Mouse (Mus musculus): ENCODE measurements around the gene Psmg4. TPM values are rescaled to one million over a fixed set of nuclear protein-coding genes. Genes with fewer than 3 reads are reported as not detected.

Gene Psmg4
- polyA plus RNA-seq, 1 experiment = 176 TPM

DNA sequence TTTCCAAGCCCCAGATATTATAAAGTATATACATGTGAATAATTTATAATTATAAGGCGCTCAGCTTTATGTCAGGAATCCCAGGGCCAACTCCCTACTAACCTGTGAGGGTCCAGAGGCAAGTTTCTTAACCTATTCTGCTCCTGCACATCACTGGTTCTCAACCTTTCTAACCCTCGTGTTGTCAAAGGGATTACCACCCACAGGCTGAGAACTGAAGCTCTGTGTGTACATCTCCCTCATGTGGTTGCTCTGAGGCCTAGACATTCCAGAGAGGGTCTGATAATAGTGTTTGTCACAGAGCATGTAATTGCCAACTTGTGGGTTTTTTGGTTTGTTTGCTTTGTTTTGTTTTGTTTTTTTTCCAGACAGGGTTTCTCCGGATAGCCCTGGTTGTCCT, 15.8 kb upstream of the Psmg4 start:
- TF ChIP-seq USF1 (IDR thresholded peaks at IDR 0.05; ENCODE audit: low read depth) = no peak
- no peak for TF ChIP-seq TCF12 (IDR thresholded peaks at IDR 0.05; ENCODE audit: insufficient read depth, poor library complexity, severe bottlenecking)
- TF ChIP-seq REST (IDR thresholded peaks at IDR 0.05; ENCODE audit: insufficient read depth, insufficient read length) = no peak
- TF ChIP-seq MAX (IDR thresholded peaks at IDR 0.05; ENCODE audit: low read depth) = no peak
- no peak for TF ChIP-seq CEBPB (IDR thresholded peaks at IDR 0.05; ENCODE audit: insufficient read depth, poor library complexity, severe bottlenecking)
- TF ChIP-seq TCF3 (IDR thresholded peaks at IDR 0.05; ENCODE audit: insufficient read length, low read depth) = no peak
- TF ChIP-seq MYOD1 (IDR thresholded peaks at IDR 0.05; ENCODE audit: control insufficient read depth in 1 of 3, insufficient read length in 2 of 3, low read depth in 2 of 3) = no peak
- no peak for TF ChIP-seq POLR2A (IDR thresholded peaks at IDR 0.05; ENCODE audit: insufficient read length, low read depth)
- no peak for TF ChIP-seq E2F4 (IDR thresholded peaks at IDR 0.05; ENCODE audit: insufficient read depth)
- no peak for TF ChIP-seq SRF (IDR thresholded peaks at IDR 0.05; ENCODE audit: control insufficient read depth, insufficient read length, low read depth)
- TF ChIP-seq MYOG (IDR thresholded peaks at IDR 0.05; ENCODE audit: control insufficient read depth in 1 of 3, insufficient read depth in 1 of 3, insufficient read length in 2 of 3, low read depth in 2 of 3) = no peak
- TF ChIP-seq POLR2AphosphoS2 (IDR thresholded peaks at IDR 0.05; ENCODE audit: insufficient read length, low read depth) = no peak
- H3K4me2 ChIP-seq (ENCODE audit: low read depth) = no peak overlapping the region
- H3K79me2 ChIP-seq (ENCODE audit: control insufficient read depth, insufficient read depth) = no peaks in the 10 kb centered on the region
- H3K4me3 ChIP-seq = no peak overlapping the region
- H3K27me3 ChIP-seq (ENCODE audit: control insufficient read depth, insufficient read depth, insufficient read length) = no peaks in the 10 kb centered on the region
- H3ac ChIP-seq (ENCODE audit: control insufficient read depth, insufficient read length) = no peak overlapping the region
- H3K36me3 ChIP-seq (ENCODE audit: control insufficient read depth, insufficient read depth) = no peaks in the 10 kb centered on the region

GRCm38 (mm10) chr13:34148181-34148580, 14.6 kb upstream of the Psmg4 start:
- no peak overlapping the region for H3K4me2 ChIP-seq (ENCODE audit: low read depth)
- H3K4me3 ChIP-seq = no peak overlapping the region
- no peaks in the 10 kb centered on the region for H3K36me3 ChIP-seq (ENCODE audit: control insufficient read depth, insufficient read depth)
- TF ChIP-seq USF1 (IDR thresholded peaks at IDR 0.05; ENCODE audit: low read depth) = no peak
- no peak for TF ChIP-seq MAX (IDR thresholded peaks at IDR 0.05; ENCODE audit: low read depth)
- no peak for TF ChIP-seq REST (IDR thresholded peaks at IDR 0.05; ENCODE audit: insufficient read depth, insufficient read length)
- no peak for TF ChIP-seq POLR2A (IDR thresholded peaks at IDR 0.05; ENCODE audit: insufficient read length, low read depth)
- no peaks in the 10 kb centered on the region for H3K79me2 ChIP-seq (ENCODE audit: control insufficient read depth, insufficient read depth)
- no peak overlapping the region for H3ac ChIP-seq (ENCODE audit: control insufficient read depth, insufficient read length)
- no peaks in the 10 kb centered on the region for H3K27me3 ChIP-seq (ENCODE audit: control insufficient read depth, insufficient read depth, insufficient read length)

DNA sequence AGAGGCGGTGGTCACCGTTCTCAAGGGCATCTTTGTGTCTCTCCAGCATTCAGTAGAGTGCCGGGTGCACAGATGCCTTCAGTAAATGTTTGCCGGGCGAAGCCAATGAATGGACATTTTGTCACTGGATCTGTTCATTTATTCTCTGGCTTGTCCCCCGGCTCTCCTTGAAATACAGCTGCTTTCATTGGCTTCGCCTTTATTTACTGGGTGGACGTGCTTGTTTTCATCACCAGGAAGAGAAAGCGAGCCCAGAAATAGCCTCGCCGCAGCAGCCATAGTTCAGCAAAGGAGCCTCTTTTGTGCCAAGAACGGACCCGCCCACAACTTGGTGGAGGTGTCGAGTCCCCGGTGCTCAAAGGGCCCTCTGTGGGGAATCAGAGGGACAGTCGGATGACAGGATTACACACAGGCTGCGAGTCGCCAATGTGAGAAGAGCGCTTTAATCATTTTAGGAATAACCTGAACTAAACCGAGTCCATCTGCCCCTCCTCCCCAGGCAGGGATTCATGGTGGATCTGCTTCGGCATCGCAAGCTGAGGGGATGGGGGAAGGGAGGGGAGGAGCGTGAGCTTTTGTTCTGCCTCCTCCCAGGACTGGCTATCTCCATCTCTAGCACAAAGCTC, 13.9 kb upstream of the Psmg4 start:
- Histone ChIP-seq H3K27me3 (ENCODE audit: control insufficient read depth, insufficient read depth, insufficient read length) (no peaks in the 10 kb centered on the region), H3ac (ENCODE audit: control insufficient read depth, insufficient read length) (no peak overlapping the region), H3K4me3 (no peak overlapping the region), H3K79me2 (ENCODE audit: control insufficient read depth, insufficient read depth) (no peaks in the 10 kb centered on the region), H3K36me3 (ENCODE audit: control insufficient read depth, insufficient read depth) (no peaks in the 10 kb centered on the region), H3K4me2 (ENCODE audit: low read depth) (peak overlapping the region; percentile 64)
- TF ChIP-seq MYOD1 (IDR thresholded peaks at IDR 0.05; ENCODE audit: control insufficient read depth in 1 of 3, insufficient read length in 2 of 3, low read depth in 2 of 3) (no peak), E2F4 (IDR thresholded peaks at IDR 0.05; ENCODE audit: insufficient read depth) (no peak), TCF3 (IDR thresholded peaks at IDR 0.05; ENCODE audit: insufficient read length, low read depth) (no peak), CEBPB (IDR thresholded peaks at IDR 0.05; ENCODE audit: insufficient read depth, poor library complexity, severe bottlenecking) (no peak), TCF12 (IDR thresholded peaks at IDR 0.05; ENCODE audit: insufficient read depth, poor library complexity, severe bottlenecking) (no peak), MAX (IDR thresholded peaks at IDR 0.05; ENCODE audit: low read depth) (no peak)

GRCm38 (mm10) chr13:34149463-34150176, 13.1 kb upstream of the Psmg4 start:
- no peaks in the 10 kb centered on the region for H3K36me3 ChIP-seq (ENCODE audit: control insufficient read depth, insufficient read depth)
- no peaks in the 10 kb centered on the region for H3K27me3 ChIP-seq (ENCODE audit: control insufficient read depth, insufficient read depth, insufficient read length)
- H3K4me3 ChIP-seq = no peak overlapping the region
- peak overlapping the region; percentile 64 for H3K4me2 ChIP-seq (ENCODE audit: low read depth)
- no peak overlapping the region for H3ac ChIP-seq (ENCODE audit: control insufficient read depth, insufficient read length)
- H3K79me2 ChIP-seq (ENCODE audit: control insufficient read depth, insufficient read depth) = no peaks in the 10 kb centered on the region
- TF ChIP-seq MAX (IDR thresholded peaks at IDR 0.05; ENCODE audit: low read depth) (no peak), E2F4 (IDR thresholded peaks at IDR 0.05; ENCODE audit: insufficient read depth) (no peak), USF1 (IDR thresholded peaks at IDR 0.05; ENCODE audit: low read depth) (no peak), MYOD1 (IDR thresholded peaks at IDR 0.05; ENCODE audit: control insufficient read depth in 1 of 3, insufficient read length in 2 of 3, low read depth in 2 of 3) (no peak), POLR2A (IDR thresholded peaks at IDR 0.05; ENCODE audit: insufficient read length, low read depth) (no peak), CEBPB (IDR thresholded peaks at IDR 0.05; ENCODE audit: insufficient read depth, poor library complexity, severe bottlenecking) (no peak), TCF3 (IDR thresholded peaks at IDR 0.05; ENCODE audit: insufficient read length, low read depth) (no peak), MYOG (IDR thresholded peaks at IDR 0.05; ENCODE audit: control insufficient read depth in 1 of 3, insufficient read depth in 1 of 3, insufficient read length in 2 of 3, low read depth in 2 of 3) (no peak), SRF (IDR thresholded peaks at IDR 0.05; ENCODE audit: control insufficient read depth, insufficient read length, low read depth) (no peak), REST (IDR thresholded peaks at IDR 0.05; ENCODE audit: insufficient read depth, insufficient read length) (no peak), TCF12 (IDR thresholded peaks at IDR 0.05; ENCODE audit: insufficient read depth, poor library complexity, severe bottlenecking) (no peak)

All from myocyte (in vitro differentiated cells).